Mouse (Mus musculus): ENCODE data around the gene Sumo1.
"Not testable (repeated sequence)": the region's sequence is repeated elsewhere in the genome, so short reads cannot be mapped to it uniquely, and the experiment has no call there.

Sumo1 gene

DNA sequence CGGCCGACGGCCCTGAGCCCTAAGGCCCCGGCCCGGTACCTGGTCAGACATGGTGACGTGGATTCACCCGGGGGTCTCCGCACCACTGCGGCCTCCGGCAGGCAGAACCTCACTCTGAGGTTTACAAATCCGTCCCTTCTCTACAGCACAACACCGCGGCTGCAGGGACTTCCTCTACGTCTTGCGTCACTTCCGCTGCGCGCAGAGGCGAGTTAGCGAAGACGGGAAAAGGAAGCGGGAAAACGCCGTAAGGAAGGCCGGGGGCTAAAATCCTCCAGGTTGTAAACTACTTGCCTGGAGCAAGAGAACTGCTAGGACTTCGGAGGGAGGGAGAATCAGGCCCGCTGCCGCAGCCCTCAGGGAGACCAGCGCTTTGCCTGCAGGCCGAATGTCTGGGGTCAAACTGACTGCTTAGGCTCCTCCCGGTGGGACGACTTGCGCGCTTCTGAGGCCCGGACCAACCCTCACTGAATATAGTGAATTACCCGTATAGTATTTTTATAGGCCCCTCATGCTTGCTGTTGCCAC is at the start of gene Sumo1:
Gene Sumo1, minus strand, starts transcription at position 194 of the 528 bp plus-strand sequence.
- peak; percentile 92 for DNase-seq (ENCODE audit: low spot score)

DNA sequence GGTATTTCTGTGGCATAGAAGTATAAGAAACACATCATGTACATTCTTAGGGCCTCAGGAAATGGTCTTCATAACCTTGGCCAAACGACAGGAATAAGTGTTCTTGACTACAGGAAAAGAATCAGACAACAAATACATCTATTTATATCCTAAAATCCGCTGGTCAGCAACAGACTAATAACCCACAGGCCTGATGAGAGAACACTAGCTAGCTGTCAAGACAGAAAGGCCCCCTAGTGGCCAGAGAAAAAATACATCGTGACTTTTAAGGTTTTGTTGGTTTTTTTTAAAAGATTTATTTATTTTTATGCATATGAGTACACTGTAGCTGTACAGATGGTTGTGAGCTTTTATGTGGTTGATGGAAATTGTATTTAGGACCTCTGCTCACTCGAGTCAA is 49.3 kb upstream of the Sumo1 start:
- DNase-seq (ENCODE audit: low spot score), result no peak

DNA sequence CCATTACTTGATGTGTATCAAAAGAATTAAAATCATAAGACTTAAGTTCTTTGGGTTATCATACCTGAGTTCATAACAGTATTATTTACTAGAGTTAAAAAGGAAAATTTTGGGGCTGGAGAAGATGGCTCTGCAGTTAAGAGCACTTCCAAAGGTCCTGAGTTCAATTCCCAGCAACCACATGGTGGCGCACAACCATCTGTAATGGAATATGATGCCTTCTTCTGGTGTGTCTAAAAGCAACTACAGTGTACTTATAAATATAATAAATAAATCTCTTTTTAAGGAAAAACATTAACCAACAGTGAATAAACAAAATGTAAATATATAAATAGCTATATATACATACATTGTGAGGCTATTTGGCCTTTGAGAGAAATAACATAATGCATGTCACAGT is 31.1 kb upstream of the Sumo1 start:
- no peak for DNase-seq (ENCODE audit: low spot score)

DNA sequence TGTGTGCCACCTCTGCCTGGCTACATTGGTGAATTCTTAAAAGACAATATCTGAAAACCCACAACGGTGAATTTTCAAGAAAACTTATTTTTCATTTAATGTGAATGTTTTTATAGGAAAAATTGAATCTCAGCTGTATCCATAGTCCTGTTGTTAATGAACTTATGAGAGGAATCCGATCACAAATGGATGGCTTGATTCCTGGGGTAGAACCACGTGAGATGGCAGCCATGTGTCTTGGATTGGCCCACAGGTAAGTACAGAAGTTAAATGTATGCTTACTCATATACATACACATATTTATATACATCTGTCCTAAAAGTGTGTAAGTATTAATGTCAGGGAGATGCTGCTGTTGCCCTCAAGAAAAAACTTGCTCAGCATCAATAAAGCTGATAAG is 27.6 kb upstream of the Sumo1 start:
- no peak for DNase-seq (ENCODE audit: low spot score)

DNA sequence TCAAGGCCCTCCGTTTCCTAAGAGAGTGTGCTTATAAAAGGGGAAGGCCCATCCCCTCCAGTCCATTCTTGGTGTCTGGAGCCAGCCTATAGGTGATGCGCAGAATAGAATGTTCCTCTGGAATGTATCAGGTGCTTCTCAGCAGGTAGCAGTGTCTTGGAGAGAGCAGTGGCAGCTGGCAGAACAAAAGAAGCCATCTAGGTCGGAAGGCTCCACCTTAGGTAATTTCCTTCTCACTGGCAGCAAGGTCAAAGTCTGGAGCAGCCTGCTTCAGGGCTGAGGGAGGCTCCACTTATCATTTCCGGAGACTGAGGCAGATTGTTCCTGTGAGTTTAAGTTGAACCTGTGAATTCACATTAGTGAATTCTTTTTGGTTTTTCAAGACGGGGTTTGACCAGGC is 27.1 kb upstream of the Sumo1 start:
- no peak for DNase-seq (ENCODE audit: low spot score)

DNA sequence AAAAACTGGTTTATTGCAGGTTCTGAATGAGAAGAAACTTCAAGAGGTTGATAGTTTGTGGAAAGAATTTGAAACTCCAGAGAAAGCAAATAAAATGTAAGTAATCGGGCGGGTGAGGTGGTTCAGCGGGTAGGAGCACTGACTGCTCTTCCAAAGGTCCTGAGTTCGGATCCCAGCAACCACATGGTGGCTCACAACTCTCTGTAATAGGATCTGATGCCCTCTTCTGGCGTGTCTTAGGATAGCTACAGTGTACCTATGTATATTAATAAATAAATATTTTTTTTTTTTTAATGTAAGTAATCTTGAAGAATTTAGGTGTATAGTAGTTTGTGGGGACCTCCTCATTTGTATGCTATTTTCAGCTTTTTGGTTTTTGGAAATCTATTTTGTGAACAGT is 19.8 kb upstream of the Sumo1 start:
- no peak for DNase-seq (ENCODE audit: low spot score)

DNA sequence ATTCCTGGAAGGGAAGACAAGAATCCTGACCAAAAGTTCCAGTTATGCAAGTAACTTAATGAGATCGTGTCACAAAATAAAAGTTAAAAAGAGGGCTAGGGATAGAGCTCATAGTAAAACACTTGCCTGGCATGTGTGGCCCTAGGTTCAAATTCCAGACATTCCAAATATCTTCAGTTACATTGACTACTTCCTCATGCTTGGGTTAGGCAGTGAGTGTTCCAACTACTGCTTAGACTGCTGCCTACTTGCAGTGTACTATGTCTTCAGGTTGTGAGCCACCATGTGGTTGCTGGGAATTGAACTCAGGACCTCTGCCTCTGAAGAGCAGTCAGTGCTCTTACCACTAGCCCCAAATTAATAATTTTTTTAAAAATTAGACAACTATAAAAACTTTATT is 16.9 kb upstream of the Sumo1 start:
- DNase-seq (ENCODE audit: low spot score), result no peak

DNA sequence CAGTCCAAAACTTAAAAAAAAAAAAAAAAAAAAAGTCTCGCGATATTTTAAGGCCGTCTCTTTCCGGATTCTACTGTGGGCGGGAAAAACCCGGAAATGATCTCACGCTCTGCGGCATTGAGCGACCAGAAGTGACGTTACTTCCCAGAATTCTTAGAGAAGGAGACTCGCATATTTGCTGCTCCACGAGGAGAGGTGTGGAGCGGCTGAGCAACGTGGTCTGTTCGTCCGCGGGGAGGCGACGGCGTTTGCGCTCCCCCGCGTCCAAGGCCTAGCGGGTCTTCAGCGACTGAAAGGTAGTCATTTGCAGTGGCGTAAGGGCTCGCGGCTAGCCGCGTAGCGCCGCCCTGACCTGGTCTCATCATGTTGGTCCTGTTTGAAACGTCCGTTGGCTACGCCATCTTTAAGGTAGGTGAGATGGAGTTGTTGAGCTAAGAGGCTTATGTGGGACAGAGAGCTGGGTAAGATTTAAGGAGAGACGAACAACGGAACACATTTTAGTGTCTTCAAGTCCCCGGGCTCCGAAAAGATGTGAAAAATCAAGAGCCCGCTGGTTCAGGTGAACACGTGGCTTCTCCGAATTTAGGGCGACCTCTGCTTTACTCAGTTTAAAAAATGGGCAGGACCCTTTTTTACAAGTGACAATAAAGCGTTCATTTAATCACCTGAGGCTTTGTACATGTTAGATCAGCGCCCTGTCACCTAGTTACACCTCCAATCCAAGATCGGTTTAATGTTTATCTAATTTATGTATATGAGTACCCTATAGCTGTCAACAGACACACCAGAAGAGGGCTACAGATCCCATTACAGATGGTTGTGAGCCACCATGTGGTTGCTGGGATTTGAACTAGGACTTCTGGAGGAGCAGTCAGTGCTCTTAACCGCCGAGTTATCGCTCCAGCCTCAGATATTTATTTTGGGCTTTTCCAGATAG is 14.5 kb upstream of the Sumo1 start, which contains the start of gene Nop58:
Gene Nop58, plus strand, starts transcription at position 153 of the 937 bp plus-strand sequence.
- peak; percentile 93 for DNase-seq (ENCODE audit: low spot score)

DNA sequence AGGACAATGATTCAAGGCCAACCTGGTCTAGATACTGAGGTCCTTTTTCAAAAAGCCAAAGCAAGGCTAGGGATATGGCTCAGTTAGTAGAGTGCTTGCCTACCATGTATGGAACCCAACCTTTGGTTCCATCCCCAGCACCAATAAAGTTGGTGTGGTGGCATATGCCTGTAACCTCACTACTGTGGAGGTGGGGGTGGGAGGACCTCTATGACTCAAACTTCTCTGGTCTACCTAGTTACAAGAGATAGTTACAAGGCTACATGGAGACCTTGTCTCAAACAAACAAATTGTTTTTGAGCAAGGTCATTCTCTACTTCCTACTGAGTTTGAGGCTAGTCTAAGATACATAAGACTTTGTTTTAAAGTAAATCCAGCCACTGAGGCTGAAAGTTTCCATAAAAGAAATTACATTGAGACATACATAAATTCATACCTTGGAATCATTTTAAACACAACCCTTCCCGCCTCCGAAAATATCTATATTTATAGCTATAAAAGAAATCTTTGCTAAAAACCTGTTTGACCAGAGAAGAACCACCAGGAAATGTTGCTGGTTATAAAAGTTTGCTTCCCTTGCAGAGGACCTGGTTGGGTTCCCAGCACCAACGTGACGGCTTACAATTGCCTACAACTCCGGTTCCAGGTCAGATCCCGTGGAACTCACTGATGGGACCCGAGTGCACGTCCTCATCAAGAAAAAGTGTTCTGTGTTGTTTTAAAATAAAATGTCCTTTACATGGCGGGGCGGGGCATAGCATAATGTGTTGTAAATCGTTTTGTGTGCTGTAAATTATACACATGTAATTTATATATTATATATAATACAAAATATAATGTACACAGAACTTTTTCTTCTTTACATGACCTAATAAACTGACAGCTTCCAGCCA is 13.5 kb upstream of the Sumo1 start:
- DNase-seq (ENCODE audit: low spot score), result peak; percentile 40

DNA sequence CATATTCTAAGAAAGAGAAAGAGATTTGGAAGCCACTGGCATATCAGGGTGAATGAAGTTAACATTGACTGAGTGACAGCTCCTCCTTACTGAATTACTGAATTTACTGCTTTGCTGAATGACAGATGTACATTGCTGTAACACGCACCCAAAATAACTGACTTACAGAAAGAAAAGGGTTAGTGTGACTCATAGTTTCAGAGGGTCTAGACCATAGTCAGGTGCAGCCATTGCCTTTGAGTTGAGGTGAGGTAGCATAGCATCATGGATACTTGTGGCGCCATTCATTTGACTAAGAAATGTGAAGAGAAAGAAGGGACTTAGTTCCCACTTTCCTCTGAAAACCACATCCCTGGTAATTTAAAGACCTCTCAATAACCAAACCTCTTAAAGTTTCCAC is 3.0 kb upstream of the Sumo1 start:
- no peak for DNase-seq (ENCODE audit: low spot score)

DNA sequence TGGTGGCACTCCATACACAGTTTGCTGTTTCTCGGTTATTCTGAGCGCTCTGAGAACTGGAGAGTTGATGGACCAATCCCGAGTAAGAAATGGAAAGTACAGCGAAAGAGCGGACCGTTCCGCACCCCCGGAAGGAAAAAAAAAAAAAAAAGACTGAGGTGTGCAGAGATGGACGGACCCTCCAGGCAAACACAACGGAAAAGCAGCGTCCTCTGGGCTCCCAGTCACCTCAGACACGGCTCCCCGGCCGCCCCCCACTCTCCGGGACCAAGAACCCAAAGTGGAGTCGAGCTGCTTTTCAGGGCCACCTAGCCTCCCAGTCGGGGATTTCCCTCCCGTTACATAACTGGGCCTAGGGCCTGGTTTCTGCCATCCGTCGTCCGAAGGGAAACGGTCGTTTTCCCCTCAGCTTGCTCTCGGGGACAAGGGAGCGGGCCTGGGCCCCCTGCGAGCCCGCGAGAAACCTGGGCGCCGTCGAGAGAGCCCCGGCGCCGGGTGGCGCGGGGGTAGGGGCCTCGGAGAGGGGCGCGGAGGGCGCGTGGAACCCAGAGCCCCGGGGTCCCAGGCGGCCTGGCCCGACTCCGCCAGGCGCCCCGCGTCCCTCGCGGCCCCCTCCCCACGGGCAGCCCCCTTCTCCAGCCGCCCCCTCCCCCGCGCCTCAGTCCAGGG is 538 bp downstream of the Sumo1 start:
- no peak for DNase-seq (ENCODE audit: low spot score)

DNA sequence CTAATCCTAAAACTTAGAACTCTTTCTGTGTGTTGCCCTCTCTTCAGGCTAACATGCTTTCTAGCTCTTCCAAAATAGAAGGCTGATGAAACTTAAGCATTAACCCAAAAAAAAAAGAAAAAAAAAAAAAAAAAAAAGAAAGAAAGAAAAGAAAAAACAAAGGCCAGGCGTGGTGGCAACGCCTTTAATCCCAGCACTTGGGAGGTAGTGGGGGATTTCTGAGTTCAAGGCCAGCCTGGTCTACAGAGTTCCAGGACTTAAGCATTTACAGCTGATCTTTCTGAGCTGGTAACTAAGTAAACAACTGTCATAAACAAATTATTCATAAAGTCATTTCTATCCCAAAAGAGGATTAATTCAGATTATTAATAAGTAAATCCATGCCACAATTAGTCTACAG is 1.8 kb downstream of the Sumo1 start:
- DNase-seq (ENCODE audit: low spot score), result no peak

DNA sequence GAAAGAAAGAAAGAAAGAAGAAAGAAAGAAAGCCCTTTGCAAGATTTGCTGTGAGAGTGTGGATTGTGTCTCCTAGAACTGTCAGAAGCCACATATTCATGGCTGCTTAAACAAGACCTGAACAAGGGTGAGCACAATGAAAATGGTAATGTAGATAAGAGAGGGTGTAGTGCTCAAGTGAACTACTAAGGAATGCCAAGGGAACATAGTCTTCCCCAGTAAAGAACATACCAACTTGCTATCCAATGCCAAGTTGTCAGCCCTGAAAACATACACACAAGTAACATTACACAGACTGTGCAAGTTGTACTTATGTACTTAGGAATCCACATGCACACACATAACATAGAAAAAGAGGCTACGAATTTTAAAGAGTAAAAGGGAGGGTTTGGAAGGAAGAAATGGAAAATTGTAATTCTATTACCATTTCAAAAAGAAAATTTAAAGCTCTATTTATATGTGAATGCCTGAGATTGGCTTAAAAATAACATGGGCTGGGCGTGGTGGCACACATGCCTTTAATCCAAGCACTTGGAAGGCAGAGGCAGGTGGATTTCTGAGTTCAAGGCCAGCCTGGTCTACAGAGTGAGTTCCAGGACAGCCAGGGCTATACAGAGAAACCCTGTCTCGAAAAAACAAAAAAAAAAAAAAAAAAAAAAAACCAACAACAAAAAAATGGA is 7.0 kb downstream of the Sumo1 start:
- DNase-seq (ENCODE audit: low spot score), result no peak

DNA sequence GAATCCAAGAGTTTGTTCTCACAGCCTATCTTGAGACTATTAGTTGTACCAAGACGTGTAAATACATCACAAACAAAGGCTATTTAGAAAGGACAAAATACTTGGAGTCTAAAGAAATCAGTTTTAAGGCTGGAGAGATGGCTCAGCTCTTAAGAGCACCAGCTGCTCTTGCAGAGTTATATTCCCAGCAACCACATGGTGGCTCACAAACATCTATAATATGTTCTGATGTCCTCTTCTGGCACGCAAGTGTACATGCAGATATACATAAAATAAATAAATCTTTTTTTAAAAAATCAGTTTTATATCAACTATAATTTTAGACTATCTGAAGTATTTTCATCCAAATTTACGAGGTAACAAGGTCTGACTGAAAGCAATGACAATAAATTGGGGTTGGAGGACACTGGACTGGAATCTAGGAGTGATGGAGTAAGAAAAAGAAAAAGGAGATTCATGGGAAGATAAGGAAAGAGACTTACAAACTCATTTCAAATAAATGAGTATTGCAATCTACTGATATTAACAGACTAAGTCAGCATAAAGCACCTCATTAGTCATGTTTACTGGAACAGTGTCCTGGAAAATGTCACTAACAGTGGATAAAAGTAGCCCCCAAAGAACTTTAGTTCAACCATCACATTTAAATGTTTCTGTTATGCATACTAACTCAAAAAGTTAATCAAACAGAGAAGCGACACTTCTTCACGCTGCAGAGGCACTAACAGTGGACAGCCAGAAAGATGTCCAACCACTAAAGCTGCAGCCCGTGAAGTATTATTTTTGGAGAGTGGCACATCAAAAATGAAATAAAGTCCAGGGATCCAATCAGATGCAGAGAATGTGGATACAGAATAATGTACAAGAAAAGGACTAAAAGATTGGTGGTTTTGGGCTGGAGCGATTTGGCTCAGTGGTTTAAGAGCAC is 14.1 kb downstream of the Sumo1 start:
- no peak for DNase-seq (ENCODE audit: low spot score)

DNA sequence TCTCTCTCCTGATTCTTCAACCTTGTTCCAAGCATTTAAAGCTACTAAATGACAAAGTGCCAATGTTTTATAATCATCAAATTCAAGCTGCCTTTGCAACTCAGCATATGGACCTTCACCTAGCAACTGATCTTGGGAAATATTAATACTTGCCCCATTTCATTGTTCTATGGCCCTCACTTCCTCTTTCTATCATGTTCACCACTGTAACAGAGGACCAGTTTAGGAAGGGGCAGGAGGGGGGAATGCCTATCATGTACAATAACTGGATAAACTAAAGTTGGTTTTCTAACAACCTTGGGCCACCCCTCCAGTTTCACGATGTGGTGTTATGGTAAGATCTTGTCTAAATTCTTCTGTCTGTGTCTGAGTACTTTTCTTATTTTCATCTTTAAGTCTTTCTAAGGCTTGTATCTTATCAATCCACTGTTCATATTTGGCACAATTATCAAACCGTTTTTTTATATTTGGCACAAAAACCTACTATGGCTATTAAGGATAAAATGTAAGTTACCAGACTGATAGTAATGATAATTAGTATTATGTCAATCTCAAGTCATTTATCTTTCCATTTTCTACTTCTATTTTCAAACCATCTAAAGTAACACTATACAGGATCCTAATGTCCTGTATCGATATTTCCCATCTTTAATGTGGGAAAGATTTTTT is 17.3 kb downstream of the Sumo1 start:
- no peak for DNase-seq (ENCODE audit: low spot score)

DNA sequence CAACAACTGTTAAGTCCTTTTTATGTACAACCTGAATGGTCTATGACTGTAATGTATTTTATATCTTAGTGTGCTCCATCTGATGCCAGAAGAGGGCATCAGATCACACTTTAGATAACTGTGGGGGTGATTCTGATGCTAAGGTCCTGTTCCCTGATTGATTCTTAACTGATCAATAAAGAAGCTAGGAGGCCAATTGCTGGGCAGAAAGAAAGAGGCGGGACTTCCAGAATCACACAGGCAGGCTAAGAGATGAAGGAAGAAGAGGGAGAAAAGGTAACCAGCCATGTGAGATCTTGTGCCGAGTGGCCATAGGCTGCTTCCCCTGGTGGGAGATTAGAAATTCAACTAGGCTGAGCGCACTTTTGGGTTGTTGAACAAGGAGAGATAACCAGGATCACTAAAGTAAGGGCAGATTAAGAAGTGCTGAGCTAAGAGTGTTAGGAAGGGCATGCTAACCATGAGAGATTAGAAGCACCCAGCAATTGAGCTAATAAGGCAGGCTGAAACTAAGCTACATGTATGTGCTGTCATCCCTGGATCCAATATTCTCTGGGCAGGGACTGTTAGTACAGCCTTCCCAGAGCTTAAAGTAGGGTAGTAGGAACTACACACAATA is 19.3 kb downstream of the Sumo1 start:
- DNase-seq (ENCODE audit: low spot score), result no peak

DNA sequence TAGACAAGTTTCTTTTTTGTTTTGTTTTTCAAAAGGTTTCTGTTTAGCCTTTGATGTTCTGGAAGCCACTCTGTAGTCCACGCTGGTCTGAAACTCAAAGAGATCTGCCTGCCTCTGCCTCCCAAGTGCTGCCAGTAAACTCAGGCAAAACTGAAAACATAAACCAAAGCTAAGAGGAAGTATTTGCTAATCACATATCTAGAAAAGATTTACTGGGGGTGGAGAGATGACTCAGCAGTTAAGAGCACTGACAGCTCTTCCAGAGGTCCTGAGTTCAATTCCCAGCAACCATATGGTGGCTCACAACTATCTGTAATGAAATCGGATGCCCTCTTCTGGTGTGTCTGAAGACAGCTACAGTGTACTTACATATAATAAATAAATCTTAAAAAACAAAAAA is 24.1 kb downstream of the Sumo1 start:
- not testable (repeated sequence) for DNase-seq (ENCODE audit: low spot score)

DNA sequence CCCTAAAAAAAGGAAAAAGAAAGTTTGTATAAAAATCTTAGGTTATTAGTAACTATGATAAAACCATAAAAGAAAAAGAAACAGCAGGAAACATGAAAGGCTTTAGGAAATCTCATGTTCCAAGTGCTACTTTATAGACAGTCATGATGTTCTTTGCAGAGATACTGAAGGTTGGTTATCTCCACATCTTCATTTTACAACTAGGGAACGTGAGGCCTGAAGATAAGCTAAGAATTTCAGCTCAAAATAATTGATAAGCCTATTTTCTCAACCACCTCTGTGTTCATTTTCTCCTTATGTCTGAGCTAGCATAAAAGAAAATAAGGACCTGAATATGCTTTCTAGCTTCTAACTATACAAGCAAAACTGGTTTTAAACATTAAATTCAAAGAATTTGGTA is 28.1 kb downstream of the Sumo1 start:
- DNase-seq (ENCODE audit: low spot score), result no peak

DNA sequence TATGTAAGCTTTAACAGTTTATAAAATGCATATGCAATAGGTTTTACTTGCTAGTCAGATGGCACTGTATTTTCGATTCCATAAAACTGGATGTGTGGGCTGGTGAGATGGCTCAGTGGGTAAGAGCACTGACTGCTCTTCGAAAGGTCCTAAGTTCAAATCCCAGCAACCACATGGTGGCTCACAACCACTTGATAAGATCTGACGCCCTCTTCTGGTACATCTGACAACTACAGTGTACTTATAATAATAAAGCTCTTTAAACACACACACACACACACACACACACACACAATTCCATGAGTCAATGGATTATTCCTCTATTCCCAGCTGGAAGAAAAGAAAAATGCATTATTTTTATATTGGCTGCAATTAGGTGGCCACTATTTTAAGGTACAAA is 32.3 kb downstream of the Sumo1 start:
- DNase-seq (ENCODE audit: low spot score), result no peak

All from testis, postnatal 14 days (tissue).